Mouse (Mus musculus): ENCODE data around the gene Bcl2a1a.
"Not testable (repeated sequence)": the region's sequence is repeated elsewhere in the genome, so short reads cannot be mapped to it uniquely, and the experiment has no call there.

Bcl2a1a gene

GRCm38 (mm10) chr9:88956670-88957153, at the start of gene Bcl2a1a:
TSS of gene Bcl2a1a (plus strand) at chr9:88956900.
- peak; percentile 6 to 32 for DNase-seq (ENCODE audit: inconsistent age in 2 of 2, low spot score in 1 of 2)

- DNase-seq (ENCODE audit: inconsistent age in 2 of 2, low spot score in 1 of 2): not testable (repeated sequence)
Measured at GRCm38 (mm10) chr9:88916576-88916975, 40.1 kb upstream of the Bcl2a1a start.

DNA sequence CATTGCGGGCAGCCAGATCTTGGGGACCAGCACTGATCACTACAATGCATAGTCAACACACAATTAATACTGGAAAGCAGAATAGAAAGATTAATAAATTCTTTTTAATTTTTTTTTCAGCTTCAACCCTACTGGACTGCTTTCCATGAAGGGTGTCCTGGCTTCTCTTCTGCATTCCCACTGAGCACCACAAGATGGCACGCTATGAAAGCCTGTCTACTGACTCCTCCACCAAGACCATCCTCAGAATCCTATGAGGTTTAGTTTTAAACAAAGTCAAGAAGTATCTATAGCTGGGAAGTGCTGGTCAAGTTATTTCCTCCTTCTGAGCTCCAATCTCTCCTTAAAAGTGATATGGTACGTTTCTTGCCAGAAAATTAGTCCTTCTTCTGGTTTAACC, 18.4 kb upstream of the Bcl2a1a start:
- peak in 1 of 2 experiments; percentile 34 for DNase-seq (ENCODE audit: inconsistent age in 2 of 2, low spot score in 1 of 2)

GRCm38 (mm10) chr9:88951466-88951865, 5.2 kb upstream of the Bcl2a1a start:
- DNase-seq (ENCODE audit: inconsistent age in 2 of 2, low spot score in 1 of 2): not testable (repeated sequence)

DNA sequence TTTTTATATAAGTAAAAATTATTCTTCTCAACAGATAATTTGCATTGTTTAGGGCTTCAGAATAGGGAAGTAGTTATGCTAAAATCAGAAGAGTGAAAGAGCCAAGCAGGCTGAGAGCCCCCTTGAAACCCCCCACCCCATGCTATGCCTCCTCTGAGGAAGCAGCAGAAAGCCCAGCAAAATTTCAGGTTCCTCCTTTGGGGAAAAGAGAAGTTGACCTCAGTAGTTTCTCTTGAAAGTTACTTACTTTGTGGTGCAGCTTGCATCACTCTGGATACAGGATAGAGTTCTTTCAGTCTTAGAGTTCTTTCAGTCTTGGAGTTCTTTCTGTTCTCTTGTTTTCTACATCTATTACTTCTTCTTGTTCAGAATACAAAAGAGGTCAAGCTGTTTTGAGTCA, 3.5 kb upstream of the Bcl2a1a start:
- peak in 1 of 2 experiments; percentile 33 for DNase-seq (ENCODE audit: inconsistent age in 2 of 2, low spot score in 1 of 2)

DNA sequence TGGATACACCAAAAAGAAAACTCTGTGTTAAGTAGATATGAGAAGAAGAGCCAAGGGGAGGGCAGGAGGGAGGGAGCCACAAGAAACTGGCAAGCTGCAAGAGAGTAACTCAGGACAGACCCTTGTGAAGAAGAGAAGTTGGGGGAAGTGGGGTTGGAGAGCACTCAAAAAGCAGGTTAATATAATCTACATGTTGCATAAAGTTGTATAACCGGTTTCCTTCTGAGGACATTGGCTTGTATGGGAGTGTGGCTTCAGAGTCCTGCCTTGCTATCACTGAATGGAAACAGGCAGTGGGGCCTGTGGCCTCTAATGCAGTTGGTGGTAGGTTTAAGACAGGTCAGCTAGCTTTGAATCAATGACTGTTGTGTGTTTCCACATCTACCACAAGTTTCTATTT, 1.5 kb upstream of the Bcl2a1a start:
- DNase-seq (ENCODE audit: inconsistent age in 2 of 2, low spot score in 1 of 2): not testable (repeated sequence)

- not testable (repeated sequence) for DNase-seq (ENCODE audit: inconsistent age in 2 of 2, low spot score in 1 of 2)
Measured at GRCm38 (mm10) chr9:88956035-88956434, 665 bp upstream of the Bcl2a1a start.

DNA sequence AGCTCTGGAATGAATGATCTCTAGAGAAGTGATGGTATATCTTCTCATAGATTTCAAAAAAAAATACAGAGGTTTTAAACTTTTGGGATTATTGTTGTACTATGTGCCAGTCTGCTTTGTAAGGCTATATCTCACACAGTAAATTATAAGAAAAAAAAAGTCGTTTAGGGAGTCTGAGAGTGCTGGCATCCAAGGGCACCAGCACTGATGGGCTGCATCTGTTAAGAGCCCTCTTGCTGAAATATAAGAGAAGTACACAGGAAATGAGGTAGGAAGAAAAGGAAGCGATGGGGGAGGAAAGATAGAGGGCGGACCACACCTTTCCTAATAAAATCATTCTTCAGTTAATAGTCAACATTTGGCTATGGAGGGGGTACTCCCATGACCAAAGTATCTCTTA, 2.2 kb downstream of the Bcl2a1a start:
- DNase-seq (ENCODE audit: inconsistent age in 2 of 2, low spot score in 1 of 2): no peak

GRCm38 (mm10) chr9:88959981-88960380, 3.3 kb downstream of the Bcl2a1a start:
- not testable (repeated sequence) for DNase-seq (ENCODE audit: inconsistent age in 2 of 2, low spot score in 1 of 2)

- DNase-seq (ENCODE audit: inconsistent age in 2 of 2, low spot score in 1 of 2): not testable (repeated sequence)
Measured at GRCm38 (mm10) chr9:88966462-88966861, 9.8 kb downstream of the Bcl2a1a start.

DNA sequence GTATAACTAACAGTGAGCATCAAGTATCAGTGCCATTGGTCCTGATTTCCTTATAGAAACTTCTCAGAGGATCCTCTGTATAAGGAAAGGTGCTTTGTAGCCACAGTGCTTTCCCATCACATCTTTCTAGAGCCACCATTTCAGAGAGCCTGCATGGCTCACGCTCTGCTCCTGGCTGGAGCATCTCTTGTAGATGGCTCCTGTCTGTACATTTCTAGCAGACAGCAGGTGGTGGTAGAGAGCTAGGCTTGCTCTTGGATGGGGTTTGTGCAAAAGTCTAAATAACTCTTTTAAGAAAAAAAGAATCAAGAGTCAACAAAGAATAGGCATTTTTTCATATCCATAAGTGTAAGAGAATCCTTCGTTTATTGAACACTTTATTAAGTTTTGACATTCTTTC, 12.8 kb downstream of the Bcl2a1a start:
- DNase-seq (ENCODE audit: inconsistent age in 2 of 2, low spot score in 1 of 2): not testable (repeated sequence)

DNA sequence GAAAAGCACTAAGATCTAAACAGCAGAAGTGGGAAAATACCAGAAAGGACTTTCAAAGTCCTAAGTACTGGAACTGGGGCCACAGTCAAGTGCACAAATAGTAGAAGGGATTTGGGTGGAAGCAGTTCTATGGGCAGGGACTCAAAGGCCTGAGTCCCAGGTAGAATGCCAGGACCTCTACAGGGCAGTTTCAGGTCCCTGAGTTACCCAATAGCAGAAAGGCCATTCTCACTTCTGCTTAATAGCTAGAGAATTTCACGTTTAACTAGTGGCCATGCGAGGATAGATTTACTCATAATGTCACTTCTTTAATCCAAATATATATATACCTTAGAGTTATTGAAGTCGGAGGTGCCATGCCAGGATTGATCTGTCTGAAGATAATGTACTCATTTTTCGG, 20.2 kb downstream of the Bcl2a1a start:
- DNase-seq (ENCODE audit: inconsistent age in 2 of 2, low spot score in 1 of 2): not testable (repeated sequence)

- not testable (repeated sequence) for DNase-seq (ENCODE audit: inconsistent age in 2 of 2, low spot score in 1 of 2)
Measured at GRCm38 (mm10) chr9:88979781-88980180, 23.1 kb downstream of the Bcl2a1a start.

DNA sequence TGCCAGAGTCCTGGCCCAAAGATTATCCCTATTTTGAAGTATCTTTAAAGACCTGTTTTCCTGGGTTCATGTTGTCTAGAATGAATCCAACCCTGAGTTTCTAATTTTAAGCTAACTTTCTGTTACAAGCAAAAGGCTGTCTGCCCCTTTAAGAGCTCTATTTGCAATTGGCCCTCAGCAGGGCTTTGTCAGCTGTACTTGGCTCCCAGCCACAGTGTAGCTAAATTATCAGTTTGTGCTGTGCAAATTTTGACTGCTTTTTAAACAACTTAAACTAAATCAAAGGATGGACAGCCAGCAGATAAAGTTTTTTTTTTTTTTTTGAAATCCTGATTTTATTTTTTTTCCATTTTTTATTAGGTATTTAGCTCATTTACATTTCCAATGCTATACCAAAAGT, 44.8 kb downstream of the Bcl2a1a start:
- not testable (repeated sequence) for DNase-seq (ENCODE audit: inconsistent age in 2 of 2, low spot score in 1 of 2)
